Mouse (Mus musculus) heart, adult 2 months (tissue): Measurements from ENCODE around the gene Tspan1.

ENCODE experiments used
- CTCF ChIP-seq: fragments of 200-600 bp; IDR thresholded peaks from 2 replicates; pipeline ENCODE4 v1.8.1; 2022; ENCODE audit warnings: antibody characterized with exemption, mild to moderate bottlenecking, moderate library complexity
- POLR2A ChIP-seq: fragments of 200-500 bp; IDR thresholded peaks from 2 replicates; pipeline ENCODE4 v1.6.1; 2011; ENCODE audit warnings: mild to moderate bottlenecking, low read depth, low read length, control low read depth; ENCODE audit not compliant: insufficient read depth

DNA sequence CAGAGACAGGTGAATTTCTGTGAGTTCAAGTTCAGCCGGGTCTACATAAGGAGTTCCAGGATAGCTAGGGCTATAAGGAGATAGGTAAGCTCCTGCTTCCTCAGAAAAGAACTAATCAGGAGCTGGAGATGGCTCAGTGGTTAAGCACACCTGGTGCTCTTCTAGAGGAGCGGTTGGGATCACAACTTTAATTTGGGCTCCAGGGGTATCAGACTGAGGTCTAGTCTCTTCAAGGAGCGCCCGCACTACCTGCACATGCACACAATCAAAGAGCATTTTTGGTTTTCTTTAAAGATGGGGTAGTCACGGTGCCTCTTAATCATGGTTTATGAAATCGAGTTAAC, 17.6 kb downstream of the Tspan1 start:
- TF ChIP-seq POLR2A (no peak), CTCF (no peak)
